Mouse (Mus musculus) myocyte (in vitro differentiated cells): ENCODE results near the gene Gm47289. TPM values are rescaled to one million over a fixed set of nuclear protein-coding genes. Genes with fewer than 3 reads are reported as not detected.

Experiments used
- H3K27me3 ChIP-seq: one replicate; pipeline ENCODE4 v1.6.1; 2011; ENCODE audit not compliant: control insufficient read depth, insufficient read depth, insufficient read length
- H3K36me3 ChIP-seq: one replicate; pipeline ENCODE4 v1.6.1; 2011; ENCODE audit not compliant: control insufficient read depth, insufficient read depth
- H3K4me2 ChIP-seq: one replicate; pipeline ENCODE4 v1.6.1; 2011; ENCODE audit warnings: low read depth, control low read depth
- H3K4me3 ChIP-seq: one replicate; pipeline ENCODE4 v1.5.1; 2011; ENCODE audit warnings: mild to moderate bottlenecking, control low read depth, moderate library complexity
- H3K79me2 ChIP-seq: one replicate; pipeline ENCODE4 v1.6.1; 2011; ENCODE audit not compliant: control insufficient read depth, insufficient read depth
- H3ac ChIP-seq: one replicate; pipeline ENCODE4 v1.6.1; 2011; ENCODE audit not compliant: control insufficient read depth, insufficient read length
- CEBPB ChIP-seq: IDR thresholded peaks from 2 replicates; pipeline ENCODE4 v1.6.1; 2011; ENCODE audit warnings: mild to moderate bottlenecking, moderate library complexity; ENCODE audit not compliant: poor library complexity, insufficient read depth, severe bottlenecking
- E2F4 ChIP-seq: IDR thresholded peaks from one replicate; pipeline ENCODE4 v1.6.1; 2011; ENCODE audit warnings: mild to moderate bottlenecking, control low read depth, moderate library complexity; ENCODE audit not compliant: insufficient read depth
- MAX ChIP-seq: IDR thresholded peaks from one replicate; pipeline ENCODE4 v1.6.1; 2011; ENCODE audit warnings: low read depth, mild to moderate bottlenecking, control low read depth
- MYOD1 ChIP-seq, 3 experiments: IDR thresholded peaks; one replicate each; pipeline ENCODE4 v1.6.1; 2011; ENCODE audit warnings: control low read depth in 2 of 3, low read depth in 2 of 3, mild to moderate bottlenecking in 2 of 3, moderate library complexity in 1 of 3; ENCODE audit not compliant: insufficient read length in 2 of 3, control insufficient read depth in 1 of 3
- MYOG ChIP-seq, 3 experiments: IDR thresholded peaks; one replicate each; pipeline ENCODE4 v1.6.1; 2011; ENCODE audit warnings: control low read depth in 2 of 3, low read depth in 2 of 3, mild to moderate bottlenecking in 2 of 3; ENCODE audit not compliant: insufficient read length in 2 of 3, control insufficient read depth in 1 of 3, insufficient read depth in 1 of 3
- POLR2A ChIP-seq: IDR thresholded peaks from one replicate; pipeline ENCODE4 v1.6.1; 2011; ENCODE audit warnings: low read depth, mild to moderate bottlenecking, control low read depth, moderate library complexity; ENCODE audit not compliant: insufficient read length
- POLR2AphosphoS2 ChIP-seq: IDR thresholded peaks from one replicate; pipeline ENCODE4 v1.6.1; 2011; ENCODE audit warnings: low read depth, control low read depth; ENCODE audit not compliant: insufficient read length
- REST ChIP-seq: IDR thresholded peaks from one replicate; pipeline ENCODE4 v1.6.1; 2011; ENCODE audit warnings: mild to moderate bottlenecking, control low read depth, moderate library complexity; ENCODE audit not compliant: insufficient read depth, insufficient read length
- SRF ChIP-seq: IDR thresholded peaks from one replicate; pipeline ENCODE4 v1.6.1; 2011; ENCODE audit warnings: low read depth; ENCODE audit not compliant: control insufficient read depth, insufficient read length
- TCF12 ChIP-seq: IDR thresholded peaks from one replicate; pipeline ENCODE4 v1.6.1; 2011; ENCODE audit warnings: mild to moderate bottlenecking, control low read depth; ENCODE audit not compliant: poor library complexity, insufficient read depth, severe bottlenecking
- TCF3 ChIP-seq: IDR thresholded peaks from one replicate; pipeline ENCODE4 v1.6.1; 2011; ENCODE audit warnings: low read depth, control low read depth; ENCODE audit not compliant: insufficient read length
- USF1 ChIP-seq: IDR thresholded peaks from one replicate; pipeline ENCODE4 v1.6.1; 2011; ENCODE audit warnings: low read depth, mild to moderate bottlenecking, control low read depth, moderate library complexity
- polyA plus RNA-seq: library from polyadenylated mRNA; unstranded; fragments of >200 nt; fragmentation: generic; extraction: Trizol; gene quantifications from one replicate; pipeline ENCODE4 v1.2.1, GENCODE M21; 2012; ENCODE audit warnings: missing spikeins

Gm47289 gene
- polyA plus RNA-seq, 1 experiment: not detected

GRCm38 (mm10) chr9:119130692-119131091 lies 28.3 kb upstream of the Gm47289 start:
- H3K4me3 ChIP-seq: no peak overlapping the region
- H3K27me3 ChIP-seq: peaks cover 60% of the 10 kb centered on the region
- H3ac ChIP-seq: no peak overlapping the region
- H3K79me2 ChIP-seq: no peaks in the 10 kb centered on the region
- no peaks in the 10 kb centered on the region for H3K36me3 ChIP-seq
- H3K4me2 ChIP-seq: no peak overlapping the region
- TF ChIP-seq USF1 (no peak), POLR2A (no peak), SRF (no peak), TCF12 (no peak), POLR2AphosphoS2 (no peak), CEBPB (no peak), E2F4 (no peak), MAX (no peak)

GRCm38 (mm10) chr9:119138836-119139235 lies 20.1 kb upstream of the Gm47289 start:
- H3ac ChIP-seq: no peak overlapping the region
- TF ChIP-seq REST: no peak
- no peak for TF ChIP-seq SRF
- TF ChIP-seq POLR2A: no peak
- no peaks in the 10 kb centered on the region for H3K79me2 ChIP-seq
- H3K36me3 ChIP-seq: no peaks in the 10 kb centered on the region
- peaks cover 66% of the 10 kb centered on the region for H3K27me3 ChIP-seq
- H3K4me2 ChIP-seq: no peak overlapping the region
- no peak overlapping the region for H3K4me3 ChIP-seq

DNA sequence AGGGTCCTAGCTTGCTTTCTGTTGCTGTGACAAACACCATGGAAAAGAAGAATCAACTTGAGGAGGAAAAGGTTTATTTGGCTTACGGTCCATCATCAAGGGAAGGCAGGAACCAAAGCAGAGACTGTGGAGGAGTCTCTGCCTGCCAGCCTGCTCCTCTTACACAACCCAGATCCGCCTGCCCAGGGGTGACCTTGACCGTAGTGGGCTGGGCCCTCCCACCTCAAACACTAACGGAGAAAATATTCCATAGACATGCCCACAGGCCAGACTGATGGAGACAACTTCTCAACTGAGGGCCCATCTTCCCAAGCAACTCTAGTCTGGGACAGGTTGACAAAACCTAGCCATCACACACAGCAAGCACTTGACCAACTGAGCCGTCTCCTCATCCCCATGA lies 16.9 kb upstream of the Gm47289 start:
- Histone ChIP-seq H3K36me3 (no peaks in the 10 kb centered on the region), H3K27me3 (peaks cover 73% of the 10 kb centered on the region), H3K4me2 (no peak overlapping the region), H3ac (no peak overlapping the region), H3K4me3 (no peak overlapping the region), H3K79me2 (no peaks in the 10 kb centered on the region)
- TF ChIP-seq REST (no peak), MAX (no peak), MYOG (IDR thresholded peaks at IDR 0.05; ENCODE audit: control insufficient read depth in 1 of 3, insufficient read depth in 1 of 3, insufficient read length in 2 of 3, low read depth in 2 of 3) (no peak), E2F4 (no peak), POLR2A (no peak), POLR2AphosphoS2 (no peak), TCF3 (no peak), TCF12 (no peak), SRF (no peak), CEBPB (no peak), MYOD1 (IDR thresholded peaks at IDR 0.05; ENCODE audit: control insufficient read depth in 1 of 3, insufficient read length in 2 of 3, low read depth in 2 of 3) (no peak), USF1 (no peak)

DNA sequence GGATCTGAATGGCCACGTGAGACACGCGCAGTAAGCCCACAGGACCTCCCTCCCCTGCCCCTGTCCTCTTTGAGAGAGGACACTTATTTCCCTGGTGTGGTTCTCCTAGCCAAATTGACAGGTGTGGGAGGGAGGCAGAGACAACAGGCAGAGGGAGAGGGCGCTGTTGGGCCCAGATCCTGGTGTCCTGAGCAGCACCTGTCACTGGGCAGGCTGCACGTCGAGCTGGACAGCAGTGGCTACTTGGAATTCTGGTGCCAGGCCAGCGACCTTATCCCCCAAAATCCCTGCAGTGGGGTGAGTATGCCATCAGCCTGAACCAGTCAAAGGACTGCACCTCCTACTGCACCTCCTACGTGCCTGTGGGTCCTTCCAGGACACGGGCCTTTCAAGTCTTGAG lies 15.6 kb upstream of the Gm47289 start:
- no peak overlapping the region for H3K4me3 ChIP-seq
- H3ac ChIP-seq: no peak overlapping the region
- peaks cover 66% of the 10 kb centered on the region for H3K27me3 ChIP-seq
- no peaks in the 10 kb centered on the region for H3K79me2 ChIP-seq
- H3K4me2 ChIP-seq: no peak overlapping the region
- TF ChIP-seq MYOG (IDR thresholded peaks at IDR 0.05; ENCODE audit: control insufficient read depth in 1 of 3, insufficient read depth in 1 of 3, insufficient read length in 2 of 3, low read depth in 2 of 3) (peak in 1 of 3 experiments; percentile 31), MYOD1 (IDR thresholded peaks at IDR 0.05; ENCODE audit: control insufficient read depth in 1 of 3, insufficient read length in 2 of 3, low read depth in 2 of 3) (peak in 1 of 3 experiments; percentile 50), CEBPB (no peak)
- H3K36me3 ChIP-seq: no peaks in the 10 kb centered on the region

DNA sequence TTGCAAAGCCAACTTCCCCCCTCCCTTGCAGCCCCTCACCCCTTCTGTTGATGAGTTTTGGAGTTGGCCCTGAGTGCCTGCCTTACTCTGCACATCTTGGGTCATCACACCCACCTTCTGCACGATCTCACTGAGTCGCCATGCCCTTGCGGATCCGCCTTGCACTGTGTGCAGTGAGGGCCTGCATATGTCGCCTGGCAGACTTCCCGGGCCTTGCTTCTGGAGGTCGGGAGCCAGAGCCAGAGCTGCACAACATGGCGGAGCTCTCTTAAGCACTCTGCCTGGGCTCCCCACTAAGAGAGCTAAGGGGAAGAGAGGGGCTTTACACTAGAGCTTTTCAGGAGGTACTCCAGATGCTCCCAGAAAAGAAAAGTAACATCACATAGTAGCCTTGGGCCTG lies 14.3 kb upstream of the Gm47289 start:
- TF ChIP-seq POLR2A: no peak
- no peak for TF ChIP-seq TCF3
- peaks cover 66% of the 10 kb centered on the region for H3K27me3 ChIP-seq
- no peak overlapping the region for H3ac ChIP-seq
- no peaks in the 10 kb centered on the region for H3K36me3 ChIP-seq
- no peak overlapping the region for H3K4me2 ChIP-seq
- no peak overlapping the region for H3K4me3 ChIP-seq
- no peaks in the 10 kb centered on the region for H3K79me2 ChIP-seq

DNA sequence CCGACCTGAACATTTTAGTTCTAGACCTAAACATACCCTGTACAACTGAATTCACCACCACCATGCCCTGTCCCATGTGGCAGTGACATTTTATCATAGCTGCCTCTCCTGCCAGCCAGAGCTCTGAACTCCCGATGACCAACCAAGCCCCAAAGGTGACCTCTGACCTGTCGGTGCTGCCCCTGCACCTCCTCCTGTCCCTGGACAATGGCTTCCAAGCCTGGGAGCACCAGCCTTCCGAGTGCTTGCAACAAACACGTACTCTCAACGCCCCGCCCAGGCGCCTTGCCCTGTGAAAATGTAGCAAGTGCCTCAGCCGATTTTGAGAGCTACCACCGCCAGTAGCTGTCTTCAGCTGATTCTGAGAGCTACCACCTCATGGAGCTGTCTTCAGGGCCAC lies 13.8 kb upstream of the Gm47289 start:
- H3K79me2 ChIP-seq: no peaks in the 10 kb centered on the region
- H3K27me3 ChIP-seq: peaks cover 66% of the 10 kb centered on the region
- no peak for TF ChIP-seq POLR2A
- TF ChIP-seq MYOG (IDR thresholded peaks at IDR 0.05; ENCODE audit: control insufficient read depth in 1 of 3, insufficient read depth in 1 of 3, insufficient read length in 2 of 3, low read depth in 2 of 3): no peak
- TF ChIP-seq MAX: no peak
- no peak for TF ChIP-seq USF1
- TF ChIP-seq E2F4: no peak
- no peak for TF ChIP-seq REST
- no peak for TF ChIP-seq MYOD1 (IDR thresholded peaks at IDR 0.05; ENCODE audit: control insufficient read depth in 1 of 3, insufficient read length in 2 of 3, low read depth in 2 of 3)
- TF ChIP-seq TCF12: no peak
- TF ChIP-seq POLR2AphosphoS2: no peak
- no peak for TF ChIP-seq TCF3
- no peak for TF ChIP-seq SRF
- no peak for TF ChIP-seq CEBPB
- no peak overlapping the region for H3K4me2 ChIP-seq
- H3K36me3 ChIP-seq: no peaks in the 10 kb centered on the region
- H3K4me3 ChIP-seq: no peak overlapping the region
- no peak overlapping the region for H3ac ChIP-seq
